Mouse (Mus musculus) layer of hippocampus, postnatal 14 days (tissue): ENCODE data around the gene Tcf23. TPM values are rescaled to one million over a fixed set of nuclear protein-coding genes. Genes with fewer than 3 reads are reported as not detected.

Experiments
- DNase-seq, 2 experiments: peaks; one replicate each; pipeline ENCODE4 v3.0.0; 2021 to 2022; ENCODE audit warnings: low spot score in 2 of 2, mixed read lengths in 1 of 2
- long read RNA-seq, 2 experiments: library from polyadenylated mRNA; stranded (forward); transcript quantifications; one replicate each; pipeline ENCODE4 v2.0.0; 2021
- total RNA-seq, 2 experiments: library from RNA; stranded (reverse); gene quantifications; 2 replicates each; pipeline ENCODE4 v1.2.3; 2021

Tcf23 gene
- total RNA-seq: under 1 TPM in 1 of 2 experiments, not detected in 1; 0.17 TPM
- long read RNA-seq, experiment 1: 0 reads
- long read RNA-seq, experiment 2: 0 reads

DNA sequence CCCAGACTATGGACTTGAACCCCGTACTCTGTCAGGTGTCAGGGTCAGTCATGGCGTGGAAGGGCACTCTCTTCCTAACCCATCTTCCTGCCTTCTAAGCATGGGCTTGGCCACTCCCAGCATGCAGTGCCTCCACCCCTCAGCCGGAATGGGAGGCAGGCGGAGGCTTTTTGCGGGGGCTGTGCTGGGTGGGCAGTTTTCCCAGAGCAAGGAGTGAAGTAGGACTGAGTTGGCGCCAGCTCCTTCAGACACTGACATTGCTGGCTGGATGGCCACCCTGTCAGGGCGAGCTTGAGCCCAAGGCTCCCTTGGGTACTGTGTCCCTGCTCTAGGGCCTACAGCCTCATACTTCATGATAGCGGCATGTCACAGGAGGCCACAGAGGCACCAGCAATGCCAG, at the start of gene Tcf23:
Gene Tcf23, plus strand, starts transcription at position 247 of the 400 bp plus-strand sequence.
- DNase-seq: no peak

- no peak for DNase-seq
These were observed 49.8 kb upstream of the Tcf23 start for GRCm38 (mm10) chr5:30918691-30919090.

- no peak for DNase-seq
These were observed 48.4 kb upstream of the Tcf23 start for GRCm38 (mm10) chr5:30919831-30920614.

DNA sequence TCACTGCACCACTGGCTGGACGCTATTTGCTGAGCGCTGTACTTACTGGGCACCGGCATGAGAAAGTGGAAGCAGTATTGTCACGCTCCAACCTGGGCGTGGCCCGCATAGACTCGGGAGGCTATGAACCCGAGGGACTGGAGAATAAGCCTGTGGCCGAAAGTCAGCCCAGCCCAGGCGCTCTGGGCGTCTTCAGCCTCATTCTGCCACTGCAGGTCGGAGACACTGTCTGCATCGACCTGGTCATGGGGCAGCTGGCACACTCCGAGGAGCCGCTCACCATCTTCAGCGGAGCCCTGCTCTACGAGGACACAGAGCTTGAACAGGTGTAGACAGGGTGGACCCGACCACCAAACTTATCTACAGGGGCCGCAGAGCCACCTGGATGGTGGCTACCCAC, 47.8 kb upstream of the Tcf23 start:
- no peak for DNase-seq

DNA sequence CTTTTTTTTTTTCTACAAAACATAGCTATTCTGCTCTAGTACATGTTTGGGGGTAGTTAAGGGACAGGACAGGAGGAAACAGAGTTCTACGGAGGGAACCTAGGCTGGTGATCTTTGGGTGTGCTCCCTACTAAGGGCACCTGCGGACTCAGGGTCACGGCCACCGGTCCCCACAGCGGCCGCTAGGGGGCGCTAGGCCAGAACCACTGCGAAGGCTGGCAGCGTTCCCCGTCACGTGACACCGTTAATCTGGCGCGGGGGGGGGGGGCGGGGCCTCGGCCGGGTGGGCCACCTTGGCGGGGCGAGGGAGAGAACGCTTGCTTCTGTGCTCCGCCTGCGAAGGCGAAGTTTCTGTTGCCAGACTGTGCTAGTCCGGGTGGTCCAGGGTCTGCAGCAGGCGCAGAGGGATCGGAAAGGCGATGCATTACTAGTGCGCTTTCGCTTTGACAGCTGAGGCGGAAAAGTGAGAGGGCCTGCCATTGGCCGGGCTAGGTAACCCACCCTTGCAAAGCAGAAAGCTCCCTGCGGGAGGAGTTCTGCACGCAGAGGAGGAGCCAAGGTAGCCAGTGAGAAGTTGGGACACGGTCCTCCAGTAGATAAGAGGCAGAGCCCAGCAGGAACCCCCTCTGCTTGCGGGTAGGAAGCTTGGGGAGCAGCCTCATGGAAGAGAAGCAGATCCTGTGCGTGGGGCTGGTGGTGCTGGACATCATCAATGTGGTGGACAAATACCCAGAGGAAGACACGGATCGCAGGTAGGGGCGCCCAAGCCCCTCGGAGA, 47.0 kb upstream of the Tcf23 start, which contains the start of gene Khk:
Gene Khk, plus strand, starts transcription at position 176 of the 778 bp plus-strand sequence.
- peak; percentile 84 to 86 for DNase-seq

- DNase-seq: no peak
These were observed 45.9 kb upstream of the Tcf23 start for GRCm38 (mm10) chr5:30922581-30923041.

GRCm38 (mm10) chr5:30923119-30923518, 45.3 kb upstream of the Tcf23 start:
- DNase-seq: no peak

DNA sequence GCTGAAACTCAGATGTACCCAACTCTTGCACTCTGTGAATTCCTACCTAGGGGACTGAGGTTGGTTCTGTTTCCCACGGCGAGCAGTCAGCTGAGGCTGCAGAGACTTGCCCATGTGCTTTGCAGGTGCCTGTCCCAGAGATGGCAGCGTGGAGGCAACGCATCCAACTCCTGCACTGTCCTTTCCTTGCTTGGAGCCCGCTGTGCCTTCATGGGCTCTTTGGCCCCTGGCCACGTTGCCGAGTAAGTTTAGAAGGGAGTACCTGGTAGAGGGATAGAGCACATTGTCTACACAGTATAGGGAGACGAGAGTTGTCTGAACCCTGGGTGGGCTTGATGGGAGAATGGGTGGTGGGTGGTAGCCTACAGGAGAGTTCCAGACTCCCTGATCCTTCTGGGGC, 43.8 kb upstream of the Tcf23 start:
- no peak for DNase-seq

DNA sequence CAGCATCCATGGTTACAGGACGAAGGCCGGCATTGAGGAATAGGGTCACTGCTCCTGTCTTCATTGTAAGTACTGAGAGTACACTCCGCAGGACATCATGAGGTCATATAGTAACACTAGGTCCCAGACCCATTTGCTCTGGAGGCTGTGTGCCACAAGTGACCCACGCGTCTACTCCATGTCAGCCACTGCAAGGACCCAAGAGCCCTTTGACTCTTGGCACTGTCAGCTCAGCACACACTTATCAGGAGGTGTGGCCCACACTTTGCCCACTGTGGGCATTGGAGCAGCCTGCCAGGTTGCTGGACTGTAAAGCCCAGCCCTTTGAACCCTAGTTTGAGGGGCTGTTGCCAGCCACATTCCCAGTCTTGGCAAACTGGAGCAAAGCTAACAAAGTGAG, 43.2 kb upstream of the Tcf23 start:
- no peak for DNase-seq

DNA sequence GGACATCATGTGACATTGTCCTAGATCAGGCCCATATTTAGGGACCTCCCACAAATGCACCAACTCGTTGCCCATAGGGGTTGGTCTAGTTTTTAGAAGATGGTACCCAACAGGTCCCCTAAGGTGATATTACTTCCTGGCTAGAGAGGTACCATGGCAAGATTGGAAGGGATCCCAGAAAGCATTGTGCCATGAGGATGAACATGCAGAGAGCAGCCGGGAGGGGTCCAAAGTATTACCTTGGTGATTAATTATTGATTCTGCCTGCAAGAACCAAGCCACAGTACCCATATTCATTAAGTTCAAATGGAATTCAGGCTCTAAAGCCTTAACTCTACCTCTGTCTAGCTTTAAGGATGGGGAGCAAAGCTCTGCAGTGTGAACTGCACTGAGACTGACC, 42.4 kb upstream of the Tcf23 start:
- no peak for DNase-seq

GRCm38 (mm10) chr5:30927945-30928529, 40.4 kb upstream of the Tcf23 start:
- DNase-seq: peak; percentile 41 to 71

DNA sequence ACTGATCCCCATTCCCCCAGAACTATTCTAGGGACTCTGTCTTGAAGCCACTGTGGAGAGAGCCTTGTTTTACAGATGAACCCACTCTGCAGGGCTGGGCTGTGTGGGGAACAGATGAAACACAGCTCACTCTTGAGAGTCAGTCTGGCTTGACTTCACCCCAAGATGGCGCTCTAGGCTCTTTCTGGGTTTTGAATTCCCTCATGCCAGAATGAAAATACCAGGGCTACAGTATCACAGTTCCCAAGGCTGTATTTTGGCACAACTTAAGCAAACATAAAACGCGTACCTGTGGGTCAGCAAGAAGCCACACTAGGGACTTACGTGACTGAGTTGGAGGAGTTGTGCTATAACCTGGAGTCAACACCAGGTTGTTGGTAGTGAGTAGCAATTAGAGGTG, 38.3 kb upstream of the Tcf23 start:
- peak; percentile 80 to 87 for DNase-seq

GRCm38 (mm10) chr5:30930846-30931245, 37.6 kb upstream of the Tcf23 start:
- peak in 1 of 2 experiments; percentile 3 for DNase-seq

GRCm38 (mm10) chr5:30931378-30931777, 37.1 kb upstream of the Tcf23 start:
- DNase-seq: no peak

DNA sequence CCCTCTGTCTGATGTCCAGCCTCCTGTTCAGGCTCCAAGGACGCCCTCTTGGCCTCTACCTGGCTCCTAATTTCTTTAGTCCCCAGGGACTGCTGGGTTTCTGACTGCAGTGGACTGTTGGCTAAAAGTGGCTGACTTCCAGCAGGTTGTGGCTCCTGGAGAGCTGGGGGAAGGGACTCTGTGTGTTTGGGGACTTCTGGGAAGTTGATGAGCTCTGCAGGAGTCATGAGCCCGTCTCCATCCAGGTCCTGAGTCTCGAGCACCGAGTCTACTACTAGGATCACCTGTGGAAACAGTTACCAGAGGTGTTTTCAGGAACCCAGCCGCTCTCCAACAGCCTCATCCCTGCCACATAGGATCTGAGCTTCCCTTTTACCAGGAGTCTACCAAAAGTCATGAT, 34.8 kb upstream of the Tcf23 start:
- no peak for DNase-seq

- peak in 1 of 2 experiments; percentile 18 for DNase-seq
These were observed 33.6 kb upstream of the Tcf23 start for GRCm38 (mm10) chr5:30934725-30935461.

- DNase-seq: no peak
These were observed 25.5 kb upstream of the Tcf23 start for GRCm38 (mm10) chr5:30943004-30943403.

GRCm38 (mm10) chr5:30944344-30944743, 24.1 kb upstream of the Tcf23 start:
- no peak for DNase-seq

DNA sequence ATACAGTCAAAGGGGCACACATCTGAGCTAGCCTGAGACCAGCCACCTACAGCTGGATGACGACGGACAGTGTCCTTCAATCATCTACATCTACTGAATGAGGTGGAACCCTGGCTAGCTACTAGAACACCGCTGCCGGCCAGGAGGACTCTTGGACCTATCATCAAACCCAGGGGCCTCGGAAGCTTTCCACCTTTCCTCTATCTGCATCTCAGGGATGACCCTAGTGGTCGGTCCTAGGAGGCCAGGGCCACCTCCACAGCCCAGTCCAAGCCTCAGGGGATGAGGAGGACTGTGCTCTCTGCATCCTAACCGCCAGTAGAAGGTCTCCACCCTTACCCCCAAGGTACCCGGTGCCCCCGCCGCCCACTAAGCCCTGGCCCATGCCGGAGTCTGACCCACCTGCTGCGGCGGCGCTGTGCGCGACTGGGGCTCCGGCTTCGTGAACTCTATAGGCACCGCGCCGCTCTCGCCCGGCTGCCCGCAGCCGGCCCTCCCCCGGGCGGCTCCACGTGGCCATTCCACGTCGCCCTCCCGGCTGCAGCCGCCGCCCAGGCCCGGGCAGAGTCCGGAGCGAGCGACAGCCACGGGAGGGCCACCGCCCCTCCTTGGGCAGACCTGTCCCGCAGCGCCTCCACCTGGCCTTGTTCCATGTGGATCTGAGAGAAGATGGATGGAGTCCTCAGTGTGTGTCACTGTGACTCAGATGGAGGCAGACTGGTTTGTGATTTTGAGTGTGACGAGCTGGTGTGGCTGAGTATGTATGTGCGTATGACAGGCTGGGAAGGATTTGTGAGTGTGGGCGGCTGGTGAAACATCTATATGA, 23.3 kb upstream of the Tcf23 start, which contains the start of gene Cgref1:
Gene Cgref1, minus strand, starts transcription at position 636 of the 826 bp plus-strand sequence.
- peak in 1 of 2 experiments; percentile 61 for DNase-seq

DNA sequence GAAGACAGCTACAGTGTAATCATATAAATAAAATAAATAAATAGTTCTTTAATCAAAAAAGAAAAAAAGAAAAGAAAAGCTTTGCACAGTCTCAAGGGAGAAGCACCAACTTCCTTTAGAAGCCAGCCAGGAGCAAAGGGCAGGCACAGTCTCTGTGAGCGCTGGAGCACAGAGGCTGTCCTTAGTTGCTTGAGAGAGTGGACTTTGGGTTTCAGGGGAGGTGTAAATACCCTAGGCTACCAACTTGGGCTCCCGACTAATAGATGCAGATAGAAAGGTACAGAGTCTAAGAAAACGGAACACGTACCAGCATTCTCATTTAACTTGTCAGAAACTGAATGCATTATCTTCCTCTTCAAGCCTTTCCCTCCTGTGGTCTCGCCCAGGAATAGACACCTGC, 19.8 kb upstream of the Tcf23 start:
- no peak for DNase-seq
